Mouse (Mus musculus): ENCODE measurements around the gene Eaf2.

- TF ChIP-seq CTCF (IDR thresholded peaks at IDR 0.05; ENCODE audit: low read depth, low read length) = no peak
- no peak for TF ChIP-seq GATA1 (IDR thresholded peaks at IDR 0.05; ENCODE audit: borderline replicate concordance, low read length)
Observed at GRCm38 (mm10) chr16:36751979-36752378, 122.8 kb downstream of the Eaf2 start.
